Mouse (Mus musculus): ENCODE measurements around the gene Arap1. TPM values are rescaled to one million over a fixed set of nuclear protein-coding genes. Genes with fewer than 3 reads are reported as not detected.
A peak's percentile ranks its signal among the peaks of the same experiment; 100 is the strongest.

Arap1 gene
- total and polyA plus RNA-seq, 2 experiments = 43.8 to 88.2 TPM

- Histone ChIP-seq H3K9ac (ENCODE audit: low read depth, low read length) (peak overlapping the region; percentile 96), H3K27ac (replicated peaks; ENCODE audit: insufficient read depth, low read depth, low read length) (peak overlapping the region; percentile 98), H3K4me1 (ENCODE audit: control insufficient read depth, insufficient read depth, low read length) (peaks cover 17% of the 10 kb centered on the region), H3K27me3 (ENCODE audit: control insufficient read depth, insufficient read depth, low read length) (no peaks in the 10 kb centered on the region), H3K36me3 (ENCODE audit: control insufficient read depth, insufficient read depth, low read length) (peaks cover 14% of the 10 kb centered on the region), H3K4me3 (ENCODE audit: insufficient read depth, low read depth, low read length) (peak overlapping the region; percentile 73), H3K79me2 (ENCODE audit: control insufficient read depth, insufficient read depth, low read length) (peaks cover 13% of the 10 kb centered on the region; the same call in 1 of the 2 replicates)
- WGBS = 2% methylated on average over 57 of the region's 61 CpGs
- no peak for DNase-seq (ENCODE audit: extremely low read depth, low read depth, low spot score)
- TF ChIP-seq CTCF (IDR thresholded peaks at IDR 0.05; ENCODE audit: low read depth, low read length) (no peak), POLR2A (IDR thresholded peaks at IDR 0.05; ENCODE audit: extremely low read depth, insufficient read depth, low read length) (no peak; the same call in 1 of the 2 replicates)
Measured at GRCm38 (mm10) chr7:101321218-101321827, 26.5 kb upstream of the Arap1 start.

- peak overlapping the region; percentile 73 for H3K4me3 ChIP-seq (ENCODE audit: insufficient read depth, low read depth, low read length)
- H3K79me2 ChIP-seq (ENCODE audit: control insufficient read depth, insufficient read depth, low read length) = peaks cover 23% of the 10 kb centered on the region; the same call in 1 of the 2 replicates
- peak overlapping the region; percentile 96 for H3K9ac ChIP-seq (ENCODE audit: low read depth, low read length)
- H3K27me3 ChIP-seq (ENCODE audit: control insufficient read depth, insufficient read depth, low read length) = no peaks in the 10 kb centered on the region
- peaks cover 31% of the 10 kb centered on the region for H3K4me1 ChIP-seq (ENCODE audit: control insufficient read depth, insufficient read depth, low read length)
- H3K36me3 ChIP-seq (ENCODE audit: control insufficient read depth, insufficient read depth, low read length) = peaks cover 20% of the 10 kb centered on the region
- TF ChIP-seq CTCF (IDR thresholded peaks at IDR 0.05; ENCODE audit: low read depth, low read length) (peak; percentile 49), POLR2A (IDR thresholded peaks at IDR 0.05; ENCODE audit: extremely low read depth, insufficient read depth, low read length) (peak; percentile 66; the same call in 1 of the 2 replicates)
- H3K27ac ChIP-seq (replicated peaks; ENCODE audit: insufficient read depth, low read depth, low read length) = peak overlapping the region; percentile 100
- WGBS = 22% methylated on average over 4 of the region's 4 CpGs
- peak; percentile 98 for DNase-seq (ENCODE audit: extremely low read depth, low read depth, low spot score)
Measured at GRCm38 (mm10) chr7:101323141-101323594, 24.7 kb upstream of the Arap1 start.

- TF ChIP-seq CTCF (IDR thresholded peaks at IDR 0.05; ENCODE audit: low read depth, low read length) (no peak), POLR2A (IDR thresholded peaks at IDR 0.05; ENCODE audit: extremely low read depth, insufficient read depth, low read length) (0 out of 2 replicates have a peak, but pooled peaks have one; percentile 27)
- Histone ChIP-seq H3K36me3 (ENCODE audit: control insufficient read depth, insufficient read depth, low read length) (peaks cover 25% of the 10 kb centered on the region), H3K27ac (replicated peaks; ENCODE audit: insufficient read depth, low read depth, low read length) (peak overlapping the region; percentile 100), H3K9ac (ENCODE audit: low read depth, low read length) (peak overlapping the region; percentile 90), H3K4me1 (ENCODE audit: control insufficient read depth, insufficient read depth, low read length) (peaks cover 40% of the 10 kb centered on the region), H3K27me3 (ENCODE audit: control insufficient read depth, insufficient read depth, low read length) (no peaks in the 10 kb centered on the region), H3K4me3 (ENCODE audit: insufficient read depth, low read depth, low read length) (peak overlapping the region; percentile 26), H3K79me2 (ENCODE audit: control insufficient read depth, insufficient read depth, low read length) (peaks cover 26% of the 10 kb centered on the region; the same call in 1 of the 2 replicates)
- WGBS = 24% methylated on average over 6 of the region's 6 CpGs
- peak; percentile 100 for DNase-seq (ENCODE audit: extremely low read depth, low read depth, low spot score)
Measured at GRCm38 (mm10) chr7:101324142-101324962, 23.5 kb upstream of the Arap1 start.

DNA sequence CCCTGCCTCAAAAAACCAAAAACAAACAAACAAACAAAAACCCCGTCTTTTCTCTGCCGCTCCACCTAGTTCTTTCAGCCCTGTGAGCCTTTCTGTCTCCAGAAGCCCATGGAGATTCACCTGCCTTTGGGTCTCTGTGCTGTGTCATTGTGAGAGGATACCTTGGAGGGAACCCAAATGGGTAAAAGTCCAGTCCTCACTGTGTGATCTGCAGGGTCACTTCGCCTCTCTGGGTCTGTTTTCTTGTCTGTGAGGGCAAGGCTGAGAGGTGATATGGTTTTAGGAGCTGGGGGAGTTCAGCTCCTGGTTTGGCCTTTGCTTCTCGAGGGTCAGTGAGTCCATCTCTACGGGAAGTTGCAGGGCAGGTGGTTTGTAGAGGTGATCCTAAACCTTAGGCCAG lies 21.9 kb upstream of the Arap1 start:
- Histone ChIP-seq H3K4me3 (ENCODE audit: insufficient read depth, low read depth, low read length) (peak overlapping the region; percentile 11; the same call in 1 of the 2 replicates), H3K9ac (ENCODE audit: low read depth, low read length) (peak overlapping the region; percentile 67), H3K79me2 (ENCODE audit: control insufficient read depth, insufficient read depth, low read length) (peaks cover 27% of the 10 kb centered on the region; the same call in 1 of the 2 replicates), H3K27ac (replicated peaks; ENCODE audit: insufficient read depth, low read depth, low read length) (peak overlapping the region; percentile 98), H3K27me3 (ENCODE audit: control insufficient read depth, insufficient read depth, low read length) (no peaks in the 10 kb centered on the region), H3K36me3 (ENCODE audit: control insufficient read depth, insufficient read depth, low read length) (peaks cover 27% of the 10 kb centered on the region), H3K4me1 (ENCODE audit: control insufficient read depth, insufficient read depth, low read length) (peaks cover 48% of the 10 kb centered on the region)
- no peak for TF ChIP-seq POLR2A (IDR thresholded peaks at IDR 0.05; ENCODE audit: extremely low read depth, insufficient read depth, low read length)
- TF ChIP-seq CTCF (IDR thresholded peaks at IDR 0.05; ENCODE audit: low read depth, low read length) = no peak
- DNase-seq (ENCODE audit: extremely low read depth, low read depth, low spot score) = peak; percentile 96
- WGBS = 25% methylated on average over 5 of the region's 5 CpGs

DNA sequence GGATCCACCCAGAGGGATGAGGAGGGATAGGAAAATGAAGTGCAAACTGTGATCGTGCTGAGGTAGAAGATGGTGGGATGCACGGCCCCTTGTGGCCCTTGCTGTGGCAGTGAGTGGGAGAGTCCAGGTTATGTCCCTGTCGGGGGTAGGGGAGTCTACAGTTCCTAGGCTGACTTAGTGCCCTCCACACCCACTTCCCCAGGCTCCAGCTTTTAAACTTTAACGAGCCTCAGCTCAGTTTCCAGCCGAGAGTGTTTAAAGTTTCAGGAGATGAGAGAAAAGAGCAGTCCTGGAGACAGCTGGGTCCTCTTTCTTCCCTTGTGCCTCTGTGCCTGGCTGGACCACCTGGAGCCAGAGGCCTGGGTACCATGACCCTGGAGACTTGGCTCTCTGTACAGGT lies 20.6 kb upstream of the Arap1 start:
- 29% methylated on average over 5 of the region's 5 CpGs for WGBS
- peak overlapping the region; percentile 6 for H3K4me3 ChIP-seq (ENCODE audit: insufficient read depth, low read depth, low read length)
- DNase-seq (ENCODE audit: extremely low read depth, low read depth, low spot score) = no peak
- peaks cover 17% of the 10 kb centered on the region; the same call in 1 of the 2 replicates for H3K79me2 ChIP-seq (ENCODE audit: control insufficient read depth, insufficient read depth, low read length)
- H3K36me3 ChIP-seq (ENCODE audit: control insufficient read depth, insufficient read depth, low read length) = peaks cover 27% of the 10 kb centered on the region
- no peaks in the 10 kb centered on the region for H3K27me3 ChIP-seq (ENCODE audit: control insufficient read depth, insufficient read depth, low read length)
- H3K9ac ChIP-seq (ENCODE audit: low read depth, low read length) = peak overlapping the region; percentile 67
- peaks cover 56% of the 10 kb centered on the region for H3K4me1 ChIP-seq (ENCODE audit: control insufficient read depth, insufficient read depth, low read length)
- TF ChIP-seq POLR2A (IDR thresholded peaks at IDR 0.05; ENCODE audit: extremely low read depth, insufficient read depth, low read length) (no peak), CTCF (IDR thresholded peaks at IDR 0.05; ENCODE audit: low read depth, low read length) (no peak)
- H3K27ac ChIP-seq (replicated peaks; ENCODE audit: insufficient read depth, low read depth, low read length) = peak overlapping the region; percentile 98
